11 mouse cellular contexts compared by ENCODE assay signal in genomic region chr6:52168191-52169055, GRCm38 (mm10). TPM values are rescaled to one million over a fixed set of nuclear protein-coding genes. Genes with fewer than 3 reads are reported as not detected.
DNase-seq lines count a peak whose midpoint lies in the region; ATAC-seq lines count a peak whose summit lies in the region.
"Had no signal": no experiment of that assay in that cellular context is flagged by ENCODE, and none has a peak within 500 bp of the region (broad histone marks: within the 10 kb centered on the region; RNA-seq: fewer than 3 reads in every experiment).

No protein-coding gene starts in this region.

- no peak for ATAC-seq in embryonic facial prominence, embryonic 12.5 days (ENCODE audit: insufficient number of reproducible peaks, insufficient read depth, low FRiP score, low TSS enrichment)
- no peak for ATAC-seq in limb, embryonic 13.5 days (ENCODE audit: low FRiP score, low read depth)

- H3K9me3 ChIP-seq in embryonic facial prominence, embryonic 12.5 days = no peaks in the 10 kb centered on the region
- H3K9me3 ChIP-seq in limb, embryonic 13.5 days = no peaks in the 10 kb centered on the region
- H3K9me3 ChIP-seq: embryonic facial prominence, embryonic 15.5 days had no signal

- H3K27ac ChIP-seq in embryonic facial prominence, embryonic 12.5 days = peak overlapping the region; percentile 75
- H3K27ac ChIP-seq in limb, embryonic 13.5 days = no peak overlapping the region
- H3K27ac ChIP-seq: embryonic facial prominence, embryonic 15.5 days; liver, embryonic 14.5 days had no signal

- no peaks in the 10 kb centered on the region for H3K36me3 ChIP-seq in embryonic facial prominence, embryonic 12.5 days
- H3K36me3 ChIP-seq in limb, embryonic 13.5 days = peaks cover 18% of the 10 kb centered on the region
- H3K36me3 ChIP-seq: embryonic facial prominence, embryonic 15.5 days had no signal

- peak overlapping the region; percentile 36 for H3K4me3 ChIP-seq in embryonic facial prominence, embryonic 12.5 days
- H3K4me3 ChIP-seq in limb, embryonic 13.5 days = peak overlapping the region; percentile 19; the same call in 1 of the 2 replicates
- H3K4me3 ChIP-seq: embryonic facial prominence, embryonic 15.5 days had no signal

- peaks cover 7% of the 10 kb centered on the region; the same call in 1 of the 2 replicates for H3K4me1 ChIP-seq in embryonic facial prominence, embryonic 12.5 days
- H3K4me1 ChIP-seq in limb, embryonic 13.5 days = peaks cover 67% of the 10 kb centered on the region

- peak overlapping the region; percentile 38 for H3K9ac ChIP-seq in embryonic facial prominence, embryonic 12.5 days
- peak overlapping the region; percentile 25; the same call in 1 of the 2 replicates for H3K9ac ChIP-seq in limb, embryonic 13.5 days
- H3K9ac ChIP-seq: embryonic facial prominence, embryonic 15.5 days; liver, embryonic 14.5 days had no signal

- peak overlapping the region; percentile 39 for H3K4me2 ChIP-seq in embryonic facial prominence, embryonic 12.5 days (replicated peaks)
- peak overlapping the region; percentile 42 for H3K4me2 ChIP-seq in limb, embryonic 13.5 days (replicated peaks)
- H3K4me2 ChIP-seq: embryonic facial prominence, embryonic 15.5 days had no signal

- peaks cover 91% of the 10 kb centered on the region for H3K27me3 ChIP-seq in embryonic facial prominence, embryonic 12.5 days
- peaks cover 83% of the 10 kb centered on the region for H3K27me3 ChIP-seq in limb, embryonic 13.5 days

- 1% methylated on average over 42 of the region's 42 CpGs for WGBS in embryonic facial prominence, embryonic 12.5 days
- 13% methylated on average over 42 of the region's 42 CpGs for WGBS in limb, embryonic 13.5 days

- DNase-seq in heart, adult 11 months = peak; percentile 73
- DNase-seq in heart, adult 18-20 months = no peak
- DNase-seq in 3T3-L1 (ENCODE audit: low read depth, low spot score) = peak; percentile 67
- no peak for DNase-seq in layer of hippocampus, postnatal 10 days (ENCODE audit: low spot score in 2 of 2)
- no peak for DNase-seq in urinary bladder, postnatal 36 days (ENCODE audit: low spot score in 2 of 2)
- no peak for DNase-seq in cerebellum, postnatal 25 days

RNA-seq across cellular contexts. Expression of gene Hoxa2, which starts 3.8 kb away (rescaled TPM):
- total RNA-seq in heart, adult 18-20 months (2021) = under 1 TPM; 0.15 TPM
- 15.1 and 18.2 TPM in 2 replicates for polyA plus RNA-seq in embryonic facial prominence, embryonic 12.5 days (2016; fragmentation: Nextera tagmentation; extraction: Ambion mirVana)
- 1.5 and 2.5 TPM in 2 replicates for polyA plus RNA-seq in limb, embryonic 13.5 days (2015; fragmentation: Nextera tagmentation; extraction: Ambion mirVana)
- not detected for total RNA-seq in layer of hippocampus, postnatal 10 days (2021)
- total RNA-seq: MEL had no signal

RNA-seq across cellular contexts. Expression of gene 5730596B20Rik, which starts 8.9 kb away (rescaled TPM):
- total RNA-seq in heart, adult 18-20 months (2021) = not detected
- 0.17 and 0.35 TPM in 2 replicates for polyA plus RNA-seq in embryonic facial prominence, embryonic 12.5 days (2016; fragmentation: Nextera tagmentation; extraction: Ambion mirVana)
- polyA plus RNA-seq in limb, embryonic 13.5 days (2015; fragmentation: Nextera tagmentation; extraction: Ambion mirVana) = 0.66 and 0.71 TPM in 2 replicates
- not detected for total RNA-seq in layer of hippocampus, postnatal 10 days (2021)
- total RNA-seq: MEL had no signal
- polyA plus RNA-seq: embryonic facial prominence, embryonic 15.5 days had no signal

RNA-seq across cellular contexts. Expression of gene Hoxa1, which starts 10.3 kb away (rescaled TPM):
- under 1 TPM; 0.12 to 0.23 TPM for total RNA-seq in heart, adult 18-20 months (2021)
- polyA plus RNA-seq in embryonic facial prominence, embryonic 12.5 days (2016; fragmentation: Nextera tagmentation; extraction: Ambion mirVana) = 0.71 and 0.77 TPM in 2 replicates
- polyA plus RNA-seq in limb, embryonic 13.5 days (2015; fragmentation: Nextera tagmentation; extraction: Ambion mirVana) = 1.1 and 1.5 TPM in 2 replicates
- not detected for total RNA-seq in layer of hippocampus, postnatal 10 days (2021)
- total RNA-seq: MEL had no signal

RNA-seq across cellular contexts. Expression of gene Hoxa4, which starts 23.1 kb away (rescaled TPM):
- total RNA-seq in heart, adult 18-20 months (2021) = under 1 TPM in 1 of 2 experiments, not detected in 1; 0.41 TPM
- 0.14 TPM in 1 of 2 replicates, not detected in the other for polyA plus RNA-seq in embryonic facial prominence, embryonic 12.5 days (2016; fragmentation: Nextera tagmentation; extraction: Ambion mirVana)
- polyA plus RNA-seq in limb, embryonic 13.5 days (2015; fragmentation: Nextera tagmentation; extraction: Ambion mirVana) = 0.52 and 0.96 TPM in 2 replicates
- total RNA-seq in layer of hippocampus, postnatal 10 days (2021) = not detected
- total RNA-seq: MEL had no signal

RNA-seq across cellular contexts. Expression of gene Hoxa5, which starts 36.0 kb away (rescaled TPM):
- under 1 TPM; 0.40 to 0.59 TPM for total RNA-seq in heart, adult 18-20 months (2021)
- polyA plus RNA-seq in embryonic facial prominence, embryonic 12.5 days (2016; fragmentation: Nextera tagmentation; extraction: Ambion mirVana) = 0.33 and 0.34 TPM in 2 replicates
- 4.8 and 5.3 TPM in 2 replicates for polyA plus RNA-seq in limb, embryonic 13.5 days (2015; fragmentation: Nextera tagmentation; extraction: Ambion mirVana)
- total RNA-seq in layer of hippocampus, postnatal 10 days (2021) = not detected
- total RNA-seq: MEL had no signal

Comparison
In these comparisons a context has a peak if more than half of its experiments do, and no peak if none do; other contexts are left out.
1. DNase-seq: peak in heart, adult 11 months (single experiment) and 3T3-L1 (single experiment); none in heart, adult 18-20 months (0 of 2), layer of hippocampus, postnatal 10 days (0 of 2), urinary bladder, postnatal 36 days (0 of 2) and cerebellum, postnatal 25 days (0 of 2).